Mouse (Mus musculus) G1E (cell line): ENCODE measurements around the gene Dhx34. TPM values are rescaled to one million over a fixed set of nuclear protein-coding genes. Genes with fewer than 3 reads are reported as not detected.

Experiments used
- ATAC-seq: 2 replicates; pipeline ENCODE4 v1.8.0; 2016; ENCODE audit warnings: mild to moderate bottlenecking; ENCODE audit not compliant: insufficient number of reproducible peaks, poor library complexity, low FRiP score, severe bottlenecking; ENCODE audit errors: extremely low read depth
- DNase-seq: peaks from one replicate; pipeline ENCODE4 v3.0.0; 2012; ENCODE audit warnings: low spot score
- H3K27me3 ChIP-seq: 2 replicates; pipeline ENCODE4 v1.6.1; 2012; ENCODE audit warnings: mild to moderate bottlenecking, low read length, inconsistent platforms; ENCODE audit not compliant: insufficient read depth
- H3K36me3 ChIP-seq: replicated peaks from 2 replicates; pipeline ENCODE3; 2012; ENCODE audit warnings: mild to moderate bottlenecking, inconsistent platforms
- H3K4me1 ChIP-seq: 2 replicates; pipeline ENCODE4 v1.6.1; 2012; ENCODE audit warnings: low read depth, low read length, inconsistent platforms, mixed read lengths; ENCODE audit not compliant: insufficient read depth
- H3K4me3 ChIP-seq: 2 replicates; pipeline ENCODE4 v1.5.1; 2012; ENCODE audit warnings: low read depth, mild to moderate bottlenecking, inconsistent platforms, low read length, moderate library complexity, mixed read lengths
- H3K9me3 ChIP-seq: replicated peaks from 2 replicates; pipeline ENCODE4 v1.6.1; 2012; ENCODE audit warnings: inconsistent platforms
- CTCF ChIP-seq: IDR thresholded peaks from 2 replicates; pipeline ENCODE4 v1.5.1; 2012; ENCODE audit warnings: low read depth, low read length, inconsistent platforms, mixed read lengths
- GATA1 ChIP-seq: IDR thresholded peaks from 2 replicates; pipeline ENCODE4 v1.6.1; 2012; ENCODE audit warnings: borderline replicate concordance, low read length, inconsistent platforms, mixed read lengths
- GATA2 ChIP-seq: IDR thresholded peaks from 2 replicates; pipeline ENCODE4 v1.6.1; 2012; ENCODE audit warnings: low read depth, low read length, inconsistent platforms, borderline replicate concordance
- POLR2AphosphoS5 ChIP-seq: IDR thresholded peaks from 2 replicates; pipeline ENCODE4 v1.6.1; 2012; ENCODE audit warnings: low read depth, low read length, inconsistent platforms; ENCODE audit not compliant: insufficient replicate concordance
- TAL1 ChIP-seq: conservative IDR thresholded peaks from 2 replicates; pipeline ENCODE4 v1.6.1; 2012; ENCODE audit warnings: low read depth, low read length, inconsistent platforms, mixed read lengths
- polyA plus RNA-seq: library from polyadenylated mRNA; stranded (reverse); fragments of >175 nt; gene quantifications from 2 replicates; pipeline ENCODE4 v1.2.3, GENCODE M21; 2012
- total RNA-seq, 2 experiments: library from RNA; stranded (forward) in 1 of 2; stranded (reverse) in 1 of 2; fragments of 200-1000 nt in 1 of 2; fragments of >200 nt in 1 of 2; fragmentation: Nextera tagmentation in 1 of 2; gene quantifications; 2 replicates each; pipeline ENCODE4 v1.2.3; 2014 to 2017

Gene Dhx34
- total and polyA plus RNA-seq, 3 experiments, result 6.9 to 25.1 (median 9.6) TPM

- no peak for DNase-seq
- TF ChIP-seq POLR2AphosphoS5, result no peak
- no peak for TF ChIP-seq GATA2
- TF ChIP-seq GATA1, result no peak
- TF ChIP-seq CTCF, result no peak
- no peak for TF ChIP-seq TAL1
- peaks cover 33% of the 10 kb centered on the region for H3K27me3 ChIP-seq
- H3K4me1 ChIP-seq, result peaks cover 13% of the 10 kb centered on the region
- H3K9me3 ChIP-seq, result no peaks in the 10 kb centered on the region
- no peak for ATAC-seq
- no peaks in the 10 kb centered on the region for H3K36me3 ChIP-seq
- H3K4me3 ChIP-seq, result peak overlapping the region; percentile 66
Observed at GRCm38 (mm10) chr7:16175542-16175931, 46.3 kb downstream of the Dhx34 start.

DNA sequence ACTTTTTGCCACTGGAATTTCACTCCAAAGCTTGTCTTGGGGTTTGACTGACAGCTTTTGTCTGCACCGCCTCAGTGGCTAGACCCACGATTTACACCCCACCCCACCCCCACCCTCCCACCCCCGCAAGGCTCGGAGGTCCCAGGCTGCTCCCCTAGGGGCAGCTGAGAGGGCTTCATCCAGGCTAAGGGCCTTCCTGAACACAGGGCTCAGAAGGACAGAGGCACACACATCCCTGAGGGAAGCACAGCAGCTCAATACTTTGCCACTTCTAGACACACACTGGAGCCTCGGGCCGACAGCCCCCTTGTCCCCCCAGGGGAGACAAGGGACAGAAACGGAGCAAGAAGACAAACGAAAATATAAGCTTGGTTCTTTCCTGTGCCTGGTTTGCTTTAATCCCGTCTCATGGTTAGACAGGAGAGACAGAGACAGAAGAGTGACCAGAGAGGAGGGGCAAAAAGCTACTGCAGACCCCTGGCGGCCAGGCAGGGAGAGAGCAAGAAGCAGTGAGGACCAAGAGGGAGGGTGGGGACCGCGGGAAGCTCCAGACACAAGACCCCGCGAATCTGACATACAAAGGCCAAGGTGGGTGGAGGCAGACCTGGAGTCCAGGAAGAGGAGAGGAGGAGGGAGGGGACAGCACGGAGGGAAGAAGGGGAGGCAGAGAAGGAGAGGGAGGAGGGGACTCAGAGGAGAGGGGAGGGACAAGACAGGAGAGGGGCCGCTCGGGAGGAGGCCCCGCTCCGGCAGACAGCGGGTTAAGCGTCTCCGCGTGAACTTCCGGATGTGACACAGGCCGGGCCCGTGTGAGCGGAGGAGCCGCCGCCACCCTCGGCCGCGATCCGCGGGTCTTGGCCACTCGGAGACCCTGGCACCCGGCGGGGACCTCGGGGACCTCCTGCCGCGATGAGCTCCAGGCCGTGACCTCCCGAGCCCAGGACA lies 47.0 kb downstream of the Dhx34 start, which contains the start of gene Meis3:
Meis3 (plus strand) TSS at position 494 of the 945 bp plus-strand sequence.
- TF ChIP-seq CTCF (no peak), POLR2AphosphoS5 (no peak), TAL1 (no peak), GATA2 (no peak), GATA1 (no peak)
- H3K27me3 ChIP-seq, result peaks cover 33% of the 10 kb centered on the region
- peaks cover 13% of the 10 kb centered on the region for H3K4me1 ChIP-seq
- ATAC-seq (peak; percentile 66), DNase-seq (no peak)
- H3K36me3 ChIP-seq, result no peaks in the 10 kb centered on the region
- H3K4me3 ChIP-seq, result peak within 1 kb of the TSS; percentile 66
- H3K9me3 ChIP-seq, result no peaks in the 10 kb centered on the region

DNA sequence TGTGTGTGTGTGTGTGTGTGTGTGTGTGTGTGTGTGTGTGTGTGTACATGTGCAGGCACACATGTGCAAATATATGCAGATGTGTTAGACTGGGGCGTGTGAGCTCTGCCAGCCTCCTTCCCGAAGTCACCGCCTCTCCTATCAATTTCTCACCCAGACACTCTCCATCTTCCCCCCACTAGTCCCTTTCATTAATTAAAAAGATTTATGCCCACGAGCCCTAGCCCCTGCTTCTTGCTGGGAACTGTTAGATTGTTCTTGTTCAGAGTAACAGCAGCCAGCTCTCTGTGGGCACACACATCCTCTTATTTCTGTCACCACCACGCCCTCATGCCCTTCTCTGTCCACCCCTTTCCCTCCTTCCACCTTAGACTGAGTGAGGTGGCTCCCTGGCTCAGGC lies 48.7 kb downstream of the Dhx34 start:
- Histone ChIP-seq H3K36me3 (no peaks in the 10 kb centered on the region), H3K27me3 (peaks cover 33% of the 10 kb centered on the region), H3K9me3 (no peaks in the 10 kb centered on the region), H3K4me3 (no peak overlapping the region), H3K4me1 (peaks cover 13% of the 10 kb centered on the region)
- no peak for DNase-seq
- ATAC-seq, result no peak
- TF ChIP-seq POLR2AphosphoS5 (no peak), GATA1 (no peak), GATA2 (no peak), CTCF (no peak), TAL1 (no peak)

DNA sequence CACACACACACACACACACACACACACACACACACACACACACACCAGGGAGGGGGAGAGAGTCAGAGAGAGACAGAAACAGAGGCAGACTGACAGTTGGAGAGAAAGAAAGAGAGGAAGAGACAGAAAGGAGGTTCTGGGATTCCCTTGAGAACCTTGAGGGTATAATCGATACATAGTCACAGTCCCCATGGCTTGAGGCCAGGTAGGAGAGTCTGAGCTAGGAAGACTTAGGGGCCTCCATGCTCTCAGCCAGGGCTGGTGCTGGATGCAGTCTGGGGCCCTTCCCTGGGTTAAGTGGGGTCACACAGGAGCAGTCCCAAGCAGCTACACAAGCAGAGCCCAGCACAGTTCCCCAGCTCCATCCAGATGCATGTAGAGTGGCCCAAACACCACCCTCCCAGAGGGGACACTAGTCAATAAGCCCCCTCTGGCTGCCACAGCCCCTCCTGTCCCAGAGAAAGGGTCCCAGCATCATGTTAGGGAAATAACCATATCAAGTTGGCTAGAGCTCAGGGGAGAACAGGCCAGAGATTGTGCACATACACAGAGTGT lies 49.2 kb downstream of the Dhx34 start:
- peaks cover 2% of the 10 kb centered on the region; the same call in 1 of the 2 replicates for H3K9me3 ChIP-seq
- H3K36me3 ChIP-seq, result no peaks in the 10 kb centered on the region
- peaks cover 13% of the 10 kb centered on the region for H3K4me1 ChIP-seq
- DNase-seq (no peak), ATAC-seq (no peak)
- TF ChIP-seq CTCF (no peak), GATA1 (no peak), TAL1 (no peak), GATA2 (no peak), POLR2AphosphoS5 (no peak)
- no peak overlapping the region for H3K4me3 ChIP-seq
- H3K27me3 ChIP-seq, result peaks cover 34% of the 10 kb centered on the region

DNA sequence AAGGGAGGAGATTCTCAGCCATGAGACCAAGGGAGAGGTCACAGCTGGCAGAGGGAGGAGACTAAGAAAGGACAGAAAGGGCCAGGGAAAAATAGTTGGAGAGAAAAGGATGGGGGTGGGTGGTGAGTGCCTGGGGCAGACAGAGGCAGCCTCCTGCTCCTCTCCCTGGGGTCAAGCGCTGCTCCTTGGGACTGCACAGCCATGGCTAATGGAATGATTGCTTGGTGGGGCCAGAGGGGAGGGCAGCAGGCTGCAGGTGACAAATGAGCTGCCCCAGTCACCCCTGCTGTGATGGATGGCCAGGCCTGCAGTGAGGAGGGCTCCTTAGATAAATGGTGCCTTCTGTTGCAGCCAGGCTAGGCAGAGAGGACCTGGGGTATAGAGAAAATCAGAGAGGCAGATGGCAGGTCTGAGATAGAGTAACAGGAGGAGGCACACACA lies 49.7 kb downstream of the Dhx34 start:
- Histone ChIP-seq H3K4me1 (peaks cover 13% of the 10 kb centered on the region), H3K36me3 (no peaks in the 10 kb centered on the region), H3K27me3 (peaks cover 36% of the 10 kb centered on the region), H3K9me3 (peaks cover 4% of the 10 kb centered on the region; the same call in 1 of the 2 replicates), H3K4me3 (no peak overlapping the region)
- no peak for TF ChIP-seq POLR2AphosphoS5
- no peak for TF ChIP-seq CTCF
- TF ChIP-seq TAL1, result no peak
- no peak for TF ChIP-seq GATA1
- TF ChIP-seq GATA2, result no peak
- ATAC-seq (no peak), DNase-seq (no peak)

DNA sequence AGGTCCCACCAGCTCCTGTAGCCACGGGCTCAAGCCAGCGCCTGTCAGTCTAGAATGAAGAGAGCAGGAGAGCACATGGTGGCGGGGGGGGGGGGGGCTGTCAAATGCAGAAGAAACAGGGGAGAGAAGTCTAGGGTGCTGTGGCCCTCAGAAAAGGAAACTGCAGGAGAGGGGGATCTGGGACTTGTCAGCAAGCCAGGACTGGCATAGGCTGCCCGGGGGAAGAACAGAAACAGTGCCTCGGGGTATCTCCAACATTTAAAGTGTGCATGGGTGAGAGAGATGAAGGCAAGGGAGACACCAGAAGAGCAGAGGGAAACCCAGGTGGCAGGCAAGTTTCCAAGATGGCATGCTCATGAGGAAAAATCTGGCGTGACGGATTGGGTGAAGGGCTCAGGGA lies 59.8 kb downstream of the Dhx34 start:
- no peak for ATAC-seq
- no peaks in the 10 kb centered on the region for H3K4me1 ChIP-seq
- TF ChIP-seq TAL1 (no peak), GATA2 (no peak), GATA1 (no peak), CTCF (no peak), POLR2AphosphoS5 (no peak)
- H3K27me3 ChIP-seq, result peaks cover 9% of the 10 kb centered on the region
- H3K9me3 ChIP-seq, result no peaks in the 10 kb centered on the region
- no peak for DNase-seq
- H3K4me3 ChIP-seq, result no peak overlapping the region
- H3K36me3 ChIP-seq, result no peaks in the 10 kb centered on the region
